10 mouse cellular contexts compared by ENCODE assay signal in the genomic region with DNA sequence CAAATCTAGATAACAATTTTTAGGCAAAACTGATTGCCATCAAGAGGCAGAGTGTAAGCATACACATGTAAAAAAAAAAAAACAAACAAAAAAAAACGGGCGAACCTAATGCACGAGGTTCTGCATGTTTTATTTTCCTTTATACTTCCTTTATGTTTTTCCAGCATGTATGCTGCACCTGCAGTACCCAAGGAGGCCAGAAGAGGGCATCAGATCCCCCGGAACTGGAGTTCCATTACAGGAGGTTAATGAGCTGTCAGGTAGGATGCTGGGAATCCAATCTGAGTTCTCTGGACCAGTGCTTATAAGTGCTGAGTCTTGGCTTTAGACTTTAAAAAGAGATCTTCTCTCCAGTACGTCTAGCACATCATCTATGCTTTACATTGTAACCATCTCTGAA.
A peak's percentile ranks its signal among the peaks of the same experiment; 100 is the strongest.
DNase-seq lines count a peak whose midpoint lies in the region; ATAC-seq and TF ChIP-seq lines count a peak whose summit lies in the region.
"Had no signal": no experiment of that assay in that cellular context is flagged by ENCODE, and none has a peak within 500 bp of the region (broad histone marks: within the 10 kb centered on the region; RNA-seq: fewer than 3 reads in every experiment).

No protein-coding gene starts in this region.

- TF ChIP-seq POLR2A in bone marrow macrophage, adult 2 months (IDR thresholded peaks at IDR 0.05; ENCODE audit: borderline replicate concordance, low read depth, low read length), result no peak

- peak; percentile 79 for TF ChIP-seq CTCF in bone marrow macrophage, adult 2 months (IDR thresholded peaks at IDR 0.05; ENCODE audit: low read depth, low read length)

- no peak overlapping the region for H3K4me3 ChIP-seq in midbrain, embryonic 10.5 days
- no peak overlapping the region for H3K4me3 ChIP-seq in midbrain, embryonic 16.5 days (ENCODE audit: low read depth, low read length)
- H3K4me3 ChIP-seq in bone marrow macrophage, adult 2 months (ENCODE audit: insufficient read depth, low read length), result no peak overlapping the region
- no peak overlapping the region for H3K4me3 ChIP-seq in limb, embryonic 11.5 days (ENCODE audit: low read depth, low read length)
- H3K4me3 ChIP-seq in forebrain, embryonic 15.5 days, result no peak overlapping the region
- H3K4me3 ChIP-seq: limb, embryonic 13.5 days had no signal

- no peak for ATAC-seq in midbrain, embryonic 16.5 days
- no peak for ATAC-seq in limb, embryonic 11.5 days (ENCODE audit: insufficient number of reproducible peaks, low FRiP score, low TSS enrichment, low read depth)
- no peak for ATAC-seq in forebrain, embryonic 15.5 days (replicated peaks)

- H3K27me3 ChIP-seq in midbrain, embryonic 10.5 days (ENCODE audit: low read depth, poor library complexity, severe bottlenecking), result no peaks in the 10 kb centered on the region
- no peaks in the 10 kb centered on the region for H3K27me3 ChIP-seq in midbrain, embryonic 16.5 days (ENCODE audit: control insufficient read depth, insufficient read depth, low read depth, low read length)
- no peaks in the 10 kb centered on the region for H3K27me3 ChIP-seq in limb, embryonic 11.5 days (ENCODE audit: control insufficient read depth, insufficient read depth, low read length)
- no peaks in the 10 kb centered on the region for H3K27me3 ChIP-seq in forebrain, embryonic 15.5 days
- H3K27me3 ChIP-seq: limb, embryonic 13.5 days had no signal

- DNase-seq in frontal cortex, postnatal 36 days (ENCODE audit: low spot score in 2 of 2), result peak; percentile 7 to 12
- DNase-seq in frontal cortex, postnatal 14 days (ENCODE audit: low spot score in 2 of 2), result no peak
- peak; percentile 19 for DNase-seq in midbrain, embryonic 10.5 days (ENCODE audit: low spot score)
- peak; percentile 66 for DNase-seq in limb, embryonic 11.5 days (ENCODE audit: low spot score)
- DNase-seq in adipocyte (ENCODE audit: low spot score), result no peak

- no peaks in the 10 kb centered on the region for H3K36me3 ChIP-seq in midbrain, embryonic 10.5 days
- no peaks in the 10 kb centered on the region for H3K36me3 ChIP-seq in midbrain, embryonic 16.5 days (ENCODE audit: control insufficient read depth, insufficient read depth, low read length)
- H3K36me3 ChIP-seq in limb, embryonic 11.5 days (ENCODE audit: control insufficient read depth, insufficient read depth, low read length), result no peaks in the 10 kb centered on the region
- H3K36me3 ChIP-seq in forebrain, embryonic 15.5 days, result no peaks in the 10 kb centered on the region
- H3K36me3 ChIP-seq: G1E; limb, embryonic 13.5 days had no signal

- 67% methylated on average over 5 of the region's 5 CpGs for WGBS in midbrain, embryonic 10.5 days
- 67% methylated on average over 5 of the region's 5 CpGs for WGBS in midbrain, embryonic 16.5 days
- 60% methylated on average over 5 of the region's 5 CpGs for WGBS in limb, embryonic 11.5 days
- WGBS in forebrain, embryonic 15.5 days, result 70% methylated on average over 5 of the region's 5 CpGs

- H3K9me3 ChIP-seq in midbrain, embryonic 10.5 days (replicated peaks), result no peaks in the 10 kb centered on the region
- H3K9me3 ChIP-seq in midbrain, embryonic 16.5 days (replicated peaks; ENCODE audit: control insufficient read depth, low read length, poor library complexity, severe bottlenecking), result no peaks in the 10 kb centered on the region
- H3K9me3 ChIP-seq in limb, embryonic 11.5 days (ENCODE audit: control insufficient read depth, low read length), result no peaks in the 10 kb centered on the region
- H3K9me3 ChIP-seq in forebrain, embryonic 15.5 days, result no peaks in the 10 kb centered on the region
- H3K9me3 ChIP-seq: G1E; limb, embryonic 13.5 days had no signal

- no peak overlapping the region for H3K4me2 ChIP-seq in midbrain, embryonic 16.5 days (ENCODE audit: low read length)
- no peak overlapping the region for H3K4me2 ChIP-seq in limb, embryonic 11.5 days (ENCODE audit: low read depth, severe bottlenecking)
- no peak overlapping the region for H3K4me2 ChIP-seq in forebrain, embryonic 15.5 days (replicated peaks)
- H3K4me2 ChIP-seq: limb, embryonic 13.5 days had no signal

- peaks cover 28% of the 10 kb centered on the region for H3K4me1 ChIP-seq in midbrain, embryonic 10.5 days
- H3K4me1 ChIP-seq in midbrain, embryonic 16.5 days (ENCODE audit: control insufficient read depth, insufficient read depth, low read length), result peaks cover 2% of the 10 kb centered on the region
- H3K4me1 ChIP-seq in bone marrow macrophage, adult 2 months (ENCODE audit: control insufficient read depth, insufficient read depth, low read length), result no peaks in the 10 kb centered on the region
- H3K4me1 ChIP-seq in limb, embryonic 11.5 days (ENCODE audit: control insufficient read depth, insufficient read depth, low read length), result peaks cover 4% of the 10 kb centered on the region; the same call in 1 of the 2 replicates
- H3K4me1 ChIP-seq in forebrain, embryonic 15.5 days, result no peaks in the 10 kb centered on the region

- no peak overlapping the region for H3K27ac ChIP-seq in midbrain, embryonic 10.5 days (replicated peaks)
- H3K27ac ChIP-seq in midbrain, embryonic 16.5 days (ENCODE audit: low read length), result no peak overlapping the region
- no peak overlapping the region for H3K27ac ChIP-seq in bone marrow macrophage, adult 2 months (ENCODE audit: insufficient read depth, low read depth, low read length)
- H3K27ac ChIP-seq in limb, embryonic 11.5 days (replicated peaks; ENCODE audit: low read depth, low read length), result no peak overlapping the region
- H3K27ac ChIP-seq in forebrain, embryonic 15.5 days (replicated peaks), result no peak overlapping the region
- H3K27ac ChIP-seq: limb, embryonic 13.5 days had no signal

- no peak overlapping the region for H3K9ac ChIP-seq in midbrain, embryonic 16.5 days (ENCODE audit: low read depth, low read length)
- H3K9ac ChIP-seq in limb, embryonic 11.5 days (ENCODE audit: low read length), result no peak overlapping the region
- H3K9ac ChIP-seq in forebrain, embryonic 15.5 days (replicated peaks), result no peak overlapping the region
- H3K9ac ChIP-seq: limb, embryonic 13.5 days had no signal

Comparison
In these comparisons a context has a peak if more than half of its experiments do, and no peak if none do; other contexts are left out.
1. DNase-seq: peak in frontal cortex, postnatal 36 days (2 of 2), midbrain, embryonic 10.5 days (single experiment) and limb, embryonic 11.5 days (single experiment); none in frontal cortex, postnatal 14 days (0 of 2) and adipocyte (single experiment).